Mouse (Mus musculus) MEL (cell line): ENCODE results near the gene Kirrel3. TPM values are rescaled to one million over a fixed set of nuclear protein-coding genes. Genes with fewer than 3 reads are reported as not detected.

Experiments used
- DNase-seq: peaks from one replicate; pipeline ENCODE4 v3.0.0; 2011; ENCODE audit warnings: low read depth, low spot score
- H3K27ac ChIP-seq: 2 replicates; pipeline ENCODE4 v1.5.1; 2012; ENCODE audit warnings: low read depth, mild to moderate bottlenecking, control low read depth, low read length, moderate library complexity; ENCODE audit not compliant: control insufficient read depth
- H3K27me3 ChIP-seq, 2 experiments: fragments of 150-350 bp in 1 of 2; sonication (generic) in 1 of 2; 2 replicates each; pipeline ENCODE4 v1.6.1; 2012; ENCODE audit warnings: low read length in 2 of 2, mild to moderate bottlenecking in 2 of 2, improper control_type of control experiment in 1 of 2, moderate library complexity in 1 of 2; ENCODE audit not compliant: insufficient read depth in 2 of 2, control insufficient read depth in 1 of 2
- H3K36me3 ChIP-seq, 2 experiments: 2 replicates each; pipeline ENCODE4 v1.6.1; 2012 to 2014; ENCODE audit warnings: low read length in 2 of 2, improper control_type of control experiment in 1 of 2, inconsistent platforms in 1 of 2, mild to moderate bottlenecking in 1 of 2; ENCODE audit not compliant: insufficient read depth in 2 of 2, control insufficient read depth in 1 of 2
- H3K4me1 ChIP-seq, 2 experiments: fragments of 150-350 bp in 1 of 2; sonication (generic) in 1 of 2; 2 replicates each; pipeline ENCODE4 v1.6.1; 2012; ENCODE audit warnings: low read length in 2 of 2, improper control_type of control experiment in 1 of 2, mild to moderate bottlenecking in 1 of 2; ENCODE audit not compliant: insufficient read depth in 2 of 2, control insufficient read depth in 1 of 2
- H3K4me3 ChIP-seq, 2 experiments: fragments of 150-350 bp in 1 of 2; sonication (generic) in 1 of 2; 2 replicates each; pipeline ENCODE4 v1.5.1; 2012; ENCODE audit warnings: low read depth in 2 of 2, low read length in 2 of 2, mild to moderate bottlenecking in 2 of 2, moderate library complexity in 2 of 2, control low read depth in 1 of 2, improper control_type of control experiment in 1 of 2; ENCODE audit not compliant: control insufficient read depth in 1 of 2, insufficient read depth in 1 of 2
- H3K79me2 ChIP-seq: 2 replicates; pipeline ENCODE4 v1.6.1; 2012; ENCODE audit warnings: mild to moderate bottlenecking, low read length, moderate library complexity; ENCODE audit not compliant: control insufficient read depth, poor library complexity, insufficient read depth
- H3K9ac ChIP-seq: 2 replicates; pipeline ENCODE4 v1.6.1; 2012; ENCODE audit warnings: low read depth, mild to moderate bottlenecking, control low read depth, low read length, moderate library complexity; ENCODE audit not compliant: control insufficient read depth, poor library complexity, severe bottlenecking
- H3K9me3 ChIP-seq: fragments of 150-350 bp; sonication (generic); replicated peaks from 2 replicates; pipeline ENCODE4 v1.6.1; 2012; ENCODE audit warnings: mild to moderate bottlenecking, low read length, improper control_type of control experiment, moderate library complexity; ENCODE audit not compliant: insufficient read depth
- BHLHE40 ChIP-seq: IDR thresholded peaks from 2 replicates; pipeline ENCODE4 v1.6.1; 2012; ENCODE audit warnings: low read depth, mild to moderate bottlenecking, inconsistent platforms, low read length, improper control_type of control experiment, borderline replicate concordance
- CHD1 ChIP-seq: IDR thresholded peaks from 2 replicates; pipeline ENCODE4 v1.6.1; 2012; ENCODE audit warnings: low read depth, mild to moderate bottlenecking, inconsistent platforms, low read length, improper control_type of control experiment
- CHD2 ChIP-seq: IDR thresholded peaks from 2 replicates; pipeline ENCODE4 v1.6.1; 2011; ENCODE audit warnings: low read length, improper control_type of control experiment
- ELF1 ChIP-seq: IDR thresholded peaks from 2 replicates; pipeline ENCODE4 v1.6.1; 2014; ENCODE audit warnings: low read depth, mild to moderate bottlenecking, inconsistent platforms, low read length, improper control_type of control experiment, moderate library complexity
- GABPA ChIP-seq: IDR thresholded peaks from 2 replicates; pipeline ENCODE4 v1.6.1; 2012; ENCODE audit warnings: low read depth, mild to moderate bottlenecking, inconsistent platforms, low read length, improper control_type of control experiment, moderate library complexity
- HCFC1 ChIP-seq: IDR thresholded peaks from 2 replicates; pipeline ENCODE4 v1.6.1; 2012; ENCODE audit warnings: low read depth, mild to moderate bottlenecking, inconsistent platforms, low read length, improper control_type of control experiment, moderate library complexity
- MAFK ChIP-seq: IDR thresholded peaks from 2 replicates; pipeline ENCODE4 v1.6.1; 2011; ENCODE audit warnings: low read depth, mild to moderate bottlenecking, low read length, improper control_type of control experiment, borderline replicate concordance
- MEF2A ChIP-seq: IDR thresholded peaks from 2 replicates; pipeline ENCODE4 v1.6.1; 2014; ENCODE audit warnings: low read depth, mild to moderate bottlenecking, inconsistent platforms, low read length, improper control_type of control experiment; ENCODE audit not compliant: poor library complexity, insufficient replicate concordance, severe bottlenecking; ENCODE audit errors: extremely low read depth
- MXI1 ChIP-seq: IDR thresholded peaks from 2 replicates; pipeline ENCODE4 v1.6.1; 2011; ENCODE audit warnings: mild to moderate bottlenecking, low read depth, low read length, improper control_type of control experiment
- MYC ChIP-seq: IDR thresholded peaks from 2 replicates; pipeline ENCODE4 v1.6.1; 2011; ENCODE audit warnings: low read depth, mild to moderate bottlenecking, low read length, improper control_type of control experiment, moderate library complexity
- POLR2A ChIP-seq, 2 experiments: IDR thresholded peaks; 2 replicates each; pipeline ENCODE4 v1.6.1; 2011 to 2012; ENCODE audit warnings: low read length in 2 of 2, mild to moderate bottlenecking in 2 of 2, control low read depth in 1 of 2, improper control_type of control experiment in 1 of 2, low read depth in 1 of 2, moderate library complexity in 1 of 2; ENCODE audit not compliant: control insufficient read depth in 1 of 2, insufficient read depth in 1 of 2, poor library complexity in 1 of 2
- RAD21 ChIP-seq: IDR thresholded peaks from 2 replicates; pipeline ENCODE4 v1.6.1; 2011; ENCODE audit warnings: mild to moderate bottlenecking, low read depth, low read length, improper control_type of control experiment
- RCOR1 ChIP-seq: IDR thresholded peaks from 2 replicates; pipeline ENCODE4 v1.6.1; 2012; ENCODE audit warnings: low read depth, mild to moderate bottlenecking, inconsistent platforms, low read length, improper control_type of control experiment
- SIN3A ChIP-seq: IDR thresholded peaks from 2 replicates; pipeline ENCODE4 v1.6.1; 2012; ENCODE audit warnings: low read length, improper control_type of control experiment, inconsistent platforms
- SMC3 ChIP-seq: IDR thresholded peaks from 2 replicates; pipeline ENCODE4 v1.6.1; 2011; ENCODE audit warnings: low read depth, low read length, improper control_type of control experiment
- TAL1 ChIP-seq: IDR thresholded peaks from 2 replicates; pipeline ENCODE4 v1.6.1; 2012; ENCODE audit warnings: mild to moderate bottlenecking, inconsistent platforms, low read length, moderate library complexity, mixed read lengths
- TBP ChIP-seq: IDR thresholded peaks from 2 replicates; pipeline ENCODE4 v1.8.0; 2011; ENCODE audit warnings: low read depth, low read length, improper control_type of control experiment
- TCF12 ChIP-seq: IDR thresholded peaks from 2 replicates; pipeline ENCODE4 v1.6.1; 2014; ENCODE audit warnings: low read depth, mild to moderate bottlenecking, inconsistent platforms, low read length, improper control_type of control experiment, moderate library complexity
- UBTF ChIP-seq: IDR thresholded peaks from 2 replicates; pipeline ENCODE4 v1.6.1; 2012; ENCODE audit warnings: low read depth, mild to moderate bottlenecking, inconsistent platforms, low read length, improper control_type of control experiment, moderate library complexity, borderline replicate concordance; ENCODE audit not compliant: insufficient read depth
- USF2 ChIP-seq, 2 experiments: IDR thresholded peaks; 2 replicates each; pipeline ENCODE4 v1.6.1; 2011 to 2012; ENCODE audit warnings: improper control_type of control experiment in 2 of 2, low read length in 2 of 2, borderline replicate concordance in 1 of 2, inconsistent platforms in 1 of 2, low read depth in 1 of 2, mild to moderate bottlenecking in 1 of 2; ENCODE audit not compliant: insufficient read depth in 1 of 2
- ZC3H11A ChIP-seq: IDR thresholded peaks from 2 replicates; pipeline ENCODE4 v1.6.1; 2012; ENCODE audit warnings: low read depth, mild to moderate bottlenecking, inconsistent platforms, low read length, improper control_type of control experiment
- ZMIZ1 ChIP-seq: IDR thresholded peaks from 2 replicates; pipeline ENCODE4 v1.6.1; 2012; ENCODE audit warnings: low read depth, mild to moderate bottlenecking, inconsistent platforms, low read length, improper control_type of control experiment, moderate library complexity
- ZNF384 ChIP-seq: IDR thresholded peaks from 2 replicates; pipeline ENCODE4 v1.6.1; 2012; ENCODE audit warnings: low read depth, mild to moderate bottlenecking, inconsistent platforms, low read length, improper control_type of control experiment
- polyA plus RNA-seq, 2 experiments: library from polyadenylated mRNA; stranded (reverse) in 1 of 2; unstranded in 1 of 2; fragments of >175 nt in 1 of 2; fragments of >200 nt in 1 of 2; gene quantifications; 2 replicates each; pipeline versions ENCODE4 v1.2.1 to v1.2.4; 2012; ENCODE audit warnings: low replicate concordance in 2 of 2, low read depth in 1 of 2; ENCODE audit not compliant: insufficient read length in 2 of 2, insufficient read depth in 1 of 2, missing spikeins in 1 of 2
- total RNA-seq: library from RNA; depleted of rRNA; stranded (reverse); fragments of 300-350 nt; gene quantifications from 2 replicates; pipeline ENCODE4 v1.2.3, GENCODE M21; 2012

The Kirrel3 gene
- total and polyA plus RNA-seq, 3 experiments = 0.06 TPM; not detected in 2

DNA sequence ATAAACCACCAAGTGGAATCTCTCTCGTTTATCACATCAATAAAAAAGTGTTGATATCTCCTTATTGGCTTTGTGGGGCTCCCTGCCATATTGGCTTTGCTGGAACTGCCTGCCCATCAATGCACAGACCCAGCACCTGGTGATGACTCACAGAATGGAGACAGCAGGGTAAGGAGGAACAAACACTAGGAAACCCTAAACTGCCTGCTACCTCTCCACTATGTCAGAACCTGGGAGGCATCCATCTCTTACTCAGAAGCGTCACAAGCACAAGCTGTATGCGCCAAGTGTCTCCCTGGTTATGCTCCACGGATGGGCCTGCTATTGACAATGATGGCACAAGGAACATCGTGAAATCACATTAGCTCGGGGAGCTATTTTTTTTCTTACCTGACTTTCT lies 33.2 kb downstream of the Kirrel3 start:
- H3K9me3 ChIP-seq = no peaks in the 10 kb centered on the region
- H3K4me3 ChIP-seq = no peak overlapping the region
- H3K4me1 ChIP-seq = no peaks in the 10 kb centered on the region
- no peaks in the 10 kb centered on the region for H3K79me2 ChIP-seq
- no peak overlapping the region for H3K27ac ChIP-seq
- no peaks in the 10 kb centered on the region for H3K36me3 ChIP-seq
- no peaks in the 10 kb centered on the region for H3K27me3 ChIP-seq
- no peak for DNase-seq
- TF ChIP-seq MAFK (no peak), HCFC1 (no peak), TAL1 (no peak), ELF1 (no peak), USF2 (IDR thresholded peaks at IDR 0.05; ENCODE audit: borderline replicate concordance in 1 of 2, insufficient read depth in 1 of 2, low read depth in 1 of 2, low read length in 2 of 2) (no peak), MXI1 (no peak), CHD2 (no peak), MEF2A (no peak), TCF12 (no peak), BHLHE40 (no peak), POLR2A (IDR thresholded peaks at IDR 0.05; ENCODE audit: control insufficient read depth in 1 of 2, insufficient read depth in 1 of 2, low read depth in 1 of 2, low read length in 2 of 2, poor library complexity in 1 of 2) (no peak), ZMIZ1 (no peak), SMC3 (no peak), ZC3H11A (no peak), GABPA (no peak), RCOR1 (no peak), UBTF (no peak), CHD1 (no peak), TBP (no peak)
- H3K9ac ChIP-seq = no peak overlapping the region

DNA sequence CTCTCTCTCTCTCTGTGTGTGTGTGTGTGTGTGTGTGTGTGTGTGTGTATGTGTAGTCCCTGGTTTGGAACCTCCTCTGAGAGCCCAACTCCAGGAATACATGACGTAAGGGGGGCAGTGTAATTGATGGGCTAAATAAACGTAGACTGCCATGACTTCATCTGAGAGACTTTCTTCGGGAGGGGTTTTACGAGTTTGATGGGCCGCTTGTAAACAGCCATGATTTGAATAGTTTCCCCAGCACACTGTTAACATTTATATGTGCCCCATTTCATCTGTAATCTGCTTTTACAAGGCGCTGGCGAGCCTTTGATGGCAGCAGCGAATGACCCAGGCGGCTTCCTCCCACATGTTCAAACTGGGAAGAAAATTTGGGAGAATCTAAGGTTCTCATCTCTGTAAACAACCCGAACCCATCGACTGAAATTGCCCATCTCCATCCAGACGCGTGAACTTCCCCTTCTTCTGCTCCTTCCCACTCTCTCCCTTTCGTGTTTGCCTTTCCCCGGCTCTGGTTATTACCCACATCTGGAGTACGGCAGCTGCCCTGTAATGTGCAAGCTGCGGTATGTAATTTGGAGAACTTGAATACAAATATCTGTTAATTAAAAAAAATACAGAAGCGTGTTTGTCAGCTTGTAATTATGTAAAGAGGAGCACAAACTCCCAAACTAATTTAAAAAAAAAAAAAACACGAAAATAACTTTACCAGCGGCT lies 34.7 kb downstream of the Kirrel3 start:
- no peak overlapping the region for H3K27ac ChIP-seq
- TF ChIP-seq TCF12 (no peak), TAL1 (no peak), CHD2 (no peak), SIN3A (no peak), ZNF384 (no peak), ELF1 (no peak), RAD21 (no peak), MXI1 (no peak), ZMIZ1 (no peak), MYC (no peak)
- H3K36me3 ChIP-seq = no peaks in the 10 kb centered on the region
- no peak overlapping the region for H3K9ac ChIP-seq
- no peak for DNase-seq
- no peaks in the 10 kb centered on the region for H3K4me1 ChIP-seq
- no peaks in the 10 kb centered on the region for H3K27me3 ChIP-seq
- no peaks in the 10 kb centered on the region for H3K79me2 ChIP-seq
- no peaks in the 10 kb centered on the region for H3K9me3 ChIP-seq
- H3K4me3 ChIP-seq = no peak overlapping the region
